Mouse (Mus musculus) hindbrain, embryonic 13.5 days (tissue): Measurements from ENCODE around the gene Gzme. TPM values are rescaled to one million over a fixed set of nuclear protein-coding genes. Genes with fewer than 3 reads are reported as not detected.
"Not testable (repeated sequence)": the region's sequence is repeated elsewhere in the genome, so short reads cannot be mapped to it uniquely, and the experiment has no call there.

ENCODE experiments used
- ATAC-seq: fragments of 200-750 bp; cut with Nextera tagmentation; 2 replicates; pipeline ENCODE4 v1.8.0; 2017; ENCODE audit warnings: moderate TSS enrichment; ENCODE audit not compliant: low FRiP score
- H3K27ac ChIP-seq: fragments of 300-500 bp; sonication (generic); 2 replicates; pipeline ENCODE4 v1.5.1; 2015; ENCODE audit warnings: inconsistent platforms, mild to moderate bottlenecking, moderate library complexity
- H3K27me3 ChIP-seq: fragments of 300-500 bp; sonication (generic); 2 replicates; pipeline ENCODE4 v1.6.1; 2015; ENCODE audit warnings: mild to moderate bottlenecking, inconsistent platforms
- H3K36me3 ChIP-seq: fragments of 300-500 bp; sonication (generic); 2 replicates; pipeline ENCODE4 v1.6.1; 2015; ENCODE audit warnings: mild to moderate bottlenecking, inconsistent platforms
- H3K4me1 ChIP-seq: fragments of 300-500 bp; sonication (generic); replicated peaks from 2 replicates; pipeline ENCODE4 v1.6.1; 2015; ENCODE audit warnings: inconsistent platforms
- H3K4me2 ChIP-seq: fragments of 300-500 bp; sonication (generic); 2 replicates; pipeline ENCODE4 v1.6.1; 2015; ENCODE audit warnings: inconsistent platforms, mild to moderate bottlenecking, moderate library complexity
- H3K4me3 ChIP-seq: fragments of 300-500 bp; sonication (generic); 2 replicates; pipeline ENCODE4 v1.5.1; 2015; ENCODE audit warnings: mild to moderate bottlenecking, inconsistent platforms
- H3K9ac ChIP-seq: fragments of 300-500 bp; sonication (generic); 2 replicates; pipeline ENCODE4 v1.6.1; 2015; ENCODE audit warnings: mild to moderate bottlenecking, inconsistent platforms
- H3K9me3 ChIP-seq: fragments of 300-500 bp; sonication (generic); 2 replicates; pipeline ENCODE4 v1.6.1; 2016; ENCODE audit warnings: inconsistent platforms
- WGBS: fragments of 180-500 bp; shearing (Covaris S2); methylation state at CpG from one replicate; pipeline ENCODE4 v1.1.7; 2015; 5-methylcytosine and 5-hydroxymethylcytosine counted together
- polyA plus RNA-seq: library from polyadenylated mRNA; unstranded; fragments of >200 nt; fragmentation: Nextera tagmentation; extraction: Ambion mirVana; gene quantifications from 2 replicates; pipeline ENCODE4 v1.2.1, GENCODE M21; 2015

Gzme gene
- not detected in 2 replicates for polyA plus RNA-seq

GRCm38 (mm10) chr14:56120525-56120924 is at the start of gene Gzme:
Gene Gzme (minus strand): TSS chr14:56120625.
- no peaks in the 10 kb centered on the region for H3K9me3 ChIP-seq
- no peak within 1 kb of the TSS for H3K4me3 ChIP-seq
- H3K9ac ChIP-seq = no peak within 1 kb of the TSS
- H3K4me1 ChIP-seq = no peaks in the 10 kb centered on the region
- H3K36me3 ChIP-seq = no peaks in the 10 kb centered on the region
- no peak within 1 kb of the TSS for H3K27ac ChIP-seq
- H3K27me3 ChIP-seq = no peaks in the 10 kb centered on the region
- H3K4me2 ChIP-seq = no peak within 1 kb of the TSS
- no peak for ATAC-seq

- 89% methylated on average over 6 of the region's 6 CpGs for WGBS
- no peak overlapping the region for H3K9ac ChIP-seq
- H3K27me3 ChIP-seq = no peaks in the 10 kb centered on the region
- H3K9me3 ChIP-seq = no peaks in the 10 kb centered on the region
- H3K4me2 ChIP-seq = no peak overlapping the region
- H3K36me3 ChIP-seq = no peaks in the 10 kb centered on the region
- no peaks in the 10 kb centered on the region for H3K4me1 ChIP-seq
- no peak for ATAC-seq
- H3K27ac ChIP-seq = no peak overlapping the region
- H3K4me3 ChIP-seq = no peak overlapping the region
These were observed 47.6 kb upstream of the Gzme start for GRCm38 (mm10) chr14:56168009-56168408.

GRCm38 (mm10) chr14:56162109-56162508 is 41.7 kb upstream of the Gzme start:
- Histone ChIP-seq H3K36me3 (no peaks in the 10 kb centered on the region), H3K9me3 (no peaks in the 10 kb centered on the region), H3K9ac (no peak overlapping the region), H3K27ac (no peak overlapping the region), H3K4me1 (no peaks in the 10 kb centered on the region), H3K27me3 (no peaks in the 10 kb centered on the region), H3K4me2 (no peak overlapping the region), H3K4me3 (no peak overlapping the region)
- WGBS = 88% methylated on average over 2 of the region's 2 CpGs
- ATAC-seq = no peak

- not testable (repeated sequence) for H3K27ac ChIP-seq, H3K9me3 ChIP-seq, H3K4me2 ChIP-seq, H3K4me3 ChIP-seq, H3K27me3 ChIP-seq, H3K36me3 ChIP-seq, H3K4me1 ChIP-seq, H3K9ac ChIP-seq, ATAC-seq
- WGBS = 85% methylated on average over 2 of the region's 2 CpGs
These were observed 39.1 kb upstream of the Gzme start, which contains the start of gene Gzmg for GRCm38 (mm10) chr14:56159479-56159878. Gene Gzmg (minus strand): TSS chr14:56159579.

- WGBS = 66% methylated on average over 2 of the region's 2 CpGs
- H3K27ac ChIP-seq = no peak overlapping the region
- no peaks in the 10 kb centered on the region for H3K27me3 ChIP-seq
- no peaks in the 10 kb centered on the region for H3K36me3 ChIP-seq
- H3K9ac ChIP-seq = no peak overlapping the region
- H3K4me2 ChIP-seq = no peak overlapping the region
- ATAC-seq = no peak
- no peak overlapping the region for H3K4me3 ChIP-seq
- no peaks in the 10 kb centered on the region for H3K9me3 ChIP-seq
- H3K4me1 ChIP-seq = no peaks in the 10 kb centered on the region
These were observed 34.9 kb upstream of the Gzme start for GRCm38 (mm10) chr14:56155340-56155739.

- not testable (repeated sequence) for H3K9ac ChIP-seq, H3K27me3 ChIP-seq, H3K4me3 ChIP-seq, H3K27ac ChIP-seq, H3K36me3 ChIP-seq, H3K4me1 ChIP-seq, ATAC-seq, H3K9me3 ChIP-seq, H3K4me2 ChIP-seq
- 67% methylated on average over 1 of the region's 1 CpGs for WGBS
These were observed 13.2 kb upstream of the Gzme start for GRCm38 (mm10) chr14:56133675-56134074.

GRCm38 (mm10) chr14:56132508-56132907 is 12.1 kb upstream of the Gzme start, which contains the start of gene Gzmd:
Gene Gzmd (minus strand): TSS chr14:56132608.
- H3K9ac ChIP-seq, H3K4me2 ChIP-seq, ATAC-seq, H3K4me1 ChIP-seq, H3K4me3 ChIP-seq, H3K36me3 ChIP-seq, H3K27ac ChIP-seq, H3K9me3 ChIP-seq, H3K27me3 ChIP-seq: not testable (repeated sequence)
- 89% methylated on average over 2 of the region's 2 CpGs for WGBS

- no peaks in the 10 kb centered on the region for H3K4me1 ChIP-seq
- H3K9ac ChIP-seq = no peak overlapping the region
- WGBS = 56% methylated on average over 3 of the region's 3 CpGs
- H3K9me3 ChIP-seq = no peaks in the 10 kb centered on the region
- no peak overlapping the region for H3K4me3 ChIP-seq
- no peak overlapping the region for H3K4me2 ChIP-seq
- no peak for ATAC-seq
- no peaks in the 10 kb centered on the region for H3K27me3 ChIP-seq
- H3K36me3 ChIP-seq = no peaks in the 10 kb centered on the region
- H3K27ac ChIP-seq = no peak overlapping the region
These were observed 7.9 kb upstream of the Gzme start for GRCm38 (mm10) chr14:56128341-56128740.

GRCm38 (mm10) chr14:56123516-56123915 is 3.1 kb upstream of the Gzme start:
- no peak for ATAC-seq

GRCm38 (mm10) chr14:56115531-56116310 is 4.7 kb downstream of the Gzme start:
- H3K4me1 ChIP-seq, H3K27me3 ChIP-seq, H3K4me3 ChIP-seq, H3K36me3 ChIP-seq, ATAC-seq, H3K9ac ChIP-seq, H3K27ac ChIP-seq, H3K4me2 ChIP-seq, H3K9me3 ChIP-seq: not testable (repeated sequence)
- WGBS = 93% methylated on average over 33 of the region's 33 CpGs

More at GRCm38 (mm10) chr14:56123516-56123915, 3.1 kb upstream of the Gzme start:
- H3K36me3 ChIP-seq = no peaks in the 10 kb centered on the region
- no peak overlapping the region for H3K9ac ChIP-seq
- H3K27me3 ChIP-seq = no peaks in the 10 kb centered on the region
- H3K4me1 ChIP-seq = no peaks in the 10 kb centered on the region
- WGBS = 86% methylated on average over 3 of the region's 3 CpGs
- no peak overlapping the region for H3K27ac ChIP-seq
- H3K4me2 ChIP-seq = no peak overlapping the region
- no peaks in the 10 kb centered on the region for H3K9me3 ChIP-seq
- no peak overlapping the region for H3K4me3 ChIP-seq

- Histone ChIP-seq H3K9ac (no peak overlapping the region), H3K27ac (no peak overlapping the region), H3K4me3 (no peak overlapping the region), H3K4me1 (no peaks in the 10 kb centered on the region), H3K27me3 (no peaks in the 10 kb centered on the region), H3K9me3 (no peaks in the 10 kb centered on the region), H3K36me3 (no peaks in the 10 kb centered on the region), H3K4me2 (no peak overlapping the region)
- WGBS = 82% methylated on average over 13 of the region's 13 CpGs
- ATAC-seq = no peak
These were observed 14.8 kb downstream of the Gzme start for GRCm38 (mm10) chr14:56105447-56106180.

GRCm38 (mm10) chr14:56105016-56105415 is 15.4 kb downstream of the Gzme start:
- no peak overlapping the region for H3K27ac ChIP-seq
- H3K36me3 ChIP-seq = no peaks in the 10 kb centered on the region
- H3K9ac ChIP-seq = no peak overlapping the region
- H3K4me1 ChIP-seq = no peaks in the 10 kb centered on the region
- no peak overlapping the region for H3K4me3 ChIP-seq
- 96% methylated on average over 5 of the region's 5 CpGs for WGBS
- H3K27me3 ChIP-seq = no peaks in the 10 kb centered on the region
- ATAC-seq = no peak
- H3K9me3 ChIP-seq = no peaks in the 10 kb centered on the region
- H3K4me2 ChIP-seq = no peak overlapping the region

GRCm38 (mm10) chr14:56103452-56103851 is 17.0 kb downstream of the Gzme start:
- no peaks in the 10 kb centered on the region for H3K9me3 ChIP-seq
- ATAC-seq = no peak
- H3K4me1 ChIP-seq = no peaks in the 10 kb centered on the region
- H3K4me2 ChIP-seq = no peak overlapping the region
- no peaks in the 10 kb centered on the region for H3K36me3 ChIP-seq
- 75% methylated on average over 3 of the region's 3 CpGs for WGBS
- no peak overlapping the region for H3K9ac ChIP-seq
- H3K27me3 ChIP-seq = no peaks in the 10 kb centered on the region
- H3K4me3 ChIP-seq = no peak overlapping the region
- no peak overlapping the region for H3K27ac ChIP-seq
